Mouse (Mus musculus): ENCODE data around the gene Zfp493.
"Not testable (repeated sequence)": the region's sequence is repeated elsewhere in the genome, so short reads cannot be mapped to it uniquely, and the experiment has no call there.

Zfp493 gene

GRCm38 (mm10) chr13:67779265-67780221 lies at the start of gene Zfp493:
Zfp493 (plus strand) TSS chr13:67779693.
- peak; percentile 50 for DNase-seq

- DNase-seq, result not testable (repeated sequence)
Observed at GRCm38 (mm10) chr13:67734391-67734790, 45.1 kb upstream of the Zfp493 start.

- no peak for DNase-seq
Observed at GRCm38 (mm10) chr13:67742941-67743340, 36.6 kb upstream of the Zfp493 start.

- no peak for DNase-seq
Observed at GRCm38 (mm10) chr13:67743896-67744295, 35.6 kb upstream of the Zfp493 start.

- DNase-seq, result peak; percentile 51
Observed at GRCm38 (mm10) chr13:67754333-67755306, 24.9 kb upstream of the Zfp493 start, which contains the start of gene Zfp85. Zfp85 (minus strand) TSS chr13:67755228.

GRCm38 (mm10) chr13:67755761-67756160 lies 23.7 kb upstream of the Zfp493 start:
- DNase-seq, result no peak

- no peak for DNase-seq
Observed at GRCm38 (mm10) chr13:67759966-67760365, 19.5 kb upstream of the Zfp493 start.

- no peak for DNase-seq
Observed at GRCm38 (mm10) chr13:67763031-67763768, 16.3 kb upstream of the Zfp493 start.

GRCm38 (mm10) chr13:67791921-67792455 lies 12.5 kb downstream of the Zfp493 start:
- DNase-seq, result no peak

- DNase-seq, result no peak
Observed at GRCm38 (mm10) chr13:67798618-67799017, 19.1 kb downstream of the Zfp493 start.

- not testable (repeated sequence) for DNase-seq
Observed at GRCm38 (mm10) chr13:67799151-67799550, 19.7 kb downstream of the Zfp493 start.

- DNase-seq, result no peak
Observed at GRCm38 (mm10) chr13:67811651-67812210, 32.2 kb downstream of the Zfp493 start.

- no peak for DNase-seq
Observed at GRCm38 (mm10) chr13:67812961-67813709, 33.6 kb downstream of the Zfp493 start.

- DNase-seq, result peak; percentile 74
Observed at GRCm38 (mm10) chr13:67813710-67814660, 34.5 kb downstream of the Zfp493 start, which contains the start of gene Zfp273. Zfp273 (plus strand) TSS chr13:67813740.

GRCm38 (mm10) chr13:67818636-67819035 lies 39.1 kb downstream of the Zfp493 start:
- DNase-seq, result no peak

GRCm38 (mm10) chr13:67830911-67831336 lies 51.4 kb downstream of the Zfp493 start, which contains the start of gene Gm10037:
Gm10037 (plus strand) TSS chr13:67831106.
- DNase-seq, result peak; percentile 38

- DNase-seq, result not testable (repeated sequence)
Observed at GRCm38 (mm10) chr13:67833137-67833536, 53.6 kb downstream of the Zfp493 start.

Measured in cerebellum, adult 11 months (tissue).